Mouse (Mus musculus) heart, postnatal 10 days (tissue): Measurements from ENCODE around the gene Prkn. TPM values are rescaled to one million over a fixed set of nuclear protein-coding genes. Genes with fewer than 3 reads are reported as not detected.

Experiments
- DNase-seq, 2 experiments: peaks; one replicate each; pipeline ENCODE4 v3.0.0; 2021
- intact Hi-C: fragments of 180-260 bp; cut with DNase I; formaldehyde crosslinking; loops from one replicate; pipeline ENCODE4 v1.15.1; 2025
- total RNA-seq, 2 experiments: library from RNA; stranded (reverse); gene quantifications; 2 replicates each; pipeline ENCODE4 v1.2.3; 2021

Prkn gene
- total RNA-seq, 2 experiments from 2014 or later, result 9.1 to 11.0 TPM

DNA sequence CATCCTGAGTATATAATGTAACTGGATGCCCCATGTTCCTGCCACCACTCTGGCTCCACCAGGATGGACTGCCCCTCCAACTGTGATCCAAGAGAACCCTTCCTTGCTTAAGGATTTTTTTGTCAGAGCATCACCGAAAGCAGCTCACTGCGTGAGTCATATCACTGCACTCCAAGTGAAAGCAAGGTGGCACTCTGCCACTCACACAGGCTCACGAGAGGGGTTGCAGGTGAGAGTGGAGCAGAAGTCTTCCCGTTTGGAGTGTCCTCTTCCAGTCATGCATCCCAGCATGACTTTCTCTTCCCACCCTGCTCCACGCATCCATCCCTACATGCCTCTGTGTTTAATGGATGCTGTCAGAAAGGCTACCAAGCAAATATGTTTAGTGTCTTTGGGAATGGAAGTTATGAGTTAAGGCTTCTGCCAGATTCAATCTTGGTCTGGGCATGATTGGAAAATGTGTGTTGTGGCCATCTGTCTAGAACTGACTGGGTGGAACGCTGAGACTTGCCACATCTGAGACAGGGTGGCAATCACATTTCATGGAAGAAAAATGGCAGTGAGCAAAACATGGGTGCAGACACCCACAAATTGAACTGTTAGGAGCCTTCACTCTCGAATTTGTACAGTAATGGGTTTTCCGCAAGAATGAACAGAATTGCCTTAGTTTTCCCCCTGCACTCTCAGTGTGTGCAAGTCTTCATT is 778.9 kb downstream of the Prkn start:
- intact Hi-C loops, result no loop called here
- no peak for DNase-seq

DNA sequence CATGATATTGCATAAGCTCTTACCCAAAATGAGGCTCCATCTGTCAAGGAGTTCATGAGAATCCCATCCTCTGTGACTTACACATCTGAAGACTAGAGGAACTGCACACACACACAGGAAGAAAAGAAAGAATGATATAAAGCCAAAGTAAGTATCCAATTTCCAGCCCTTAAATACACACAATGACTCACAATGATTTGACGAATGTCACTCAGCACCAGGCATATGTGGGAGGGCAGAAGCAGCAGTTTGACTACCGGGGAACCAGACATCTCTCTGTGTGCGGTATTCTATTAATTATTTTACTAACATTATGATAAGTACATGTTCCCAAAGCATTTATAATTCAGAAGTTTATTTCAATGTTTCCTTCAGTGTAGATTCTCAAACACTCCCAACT is 780.6 kb downstream of the Prkn start:
- no peak for DNase-seq
- intact Hi-C loops, result no loop called here

DNA sequence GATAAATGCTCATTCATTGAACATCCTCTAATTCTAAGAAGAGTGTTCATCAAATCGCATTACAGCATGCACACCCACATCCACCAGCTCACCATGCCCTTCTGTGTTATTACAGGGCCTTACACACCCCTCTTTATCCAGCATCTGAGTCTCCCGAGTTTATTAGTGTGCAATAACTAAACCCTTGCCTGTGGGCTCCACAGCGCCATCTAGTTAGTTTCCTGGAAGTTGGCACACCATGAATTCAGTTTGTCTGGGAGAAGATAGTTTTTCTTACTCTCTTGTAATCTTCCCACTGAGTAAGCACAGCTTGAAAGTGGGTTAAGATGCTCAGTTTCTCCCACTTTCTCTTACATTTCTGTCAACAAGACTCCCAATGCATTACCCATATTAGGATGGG is 781.3 kb downstream of the Prkn start:
- peak in 1 of 2 experiments; percentile 9 for DNase-seq

DNA sequence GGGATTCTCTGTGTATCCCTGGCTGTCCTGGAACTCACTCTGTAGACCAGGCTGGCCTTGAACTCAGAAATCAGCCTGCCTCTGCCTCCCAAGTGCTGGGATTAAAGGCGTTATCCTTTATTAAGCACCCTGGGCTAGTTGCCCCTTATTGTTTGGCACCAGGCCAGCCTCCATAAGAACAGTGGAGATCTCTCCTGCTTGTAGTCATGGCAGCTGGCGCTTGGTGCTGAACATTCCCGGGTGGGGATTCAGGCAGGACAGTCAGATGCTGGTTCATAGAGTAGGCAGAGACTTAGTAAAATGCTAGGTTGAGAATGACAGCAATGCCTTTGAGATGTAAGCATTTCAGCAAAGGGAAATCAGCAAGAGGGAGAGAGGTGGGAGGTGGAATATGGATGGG is 786.1 kb downstream of the Prkn start:
- no peak for DNase-seq
- intact Hi-C loops, result no loop called here

More for the DNA sequence above, 781.3 kb downstream of the Prkn start:
- intact Hi-C loops, result no loop called here

DNA sequence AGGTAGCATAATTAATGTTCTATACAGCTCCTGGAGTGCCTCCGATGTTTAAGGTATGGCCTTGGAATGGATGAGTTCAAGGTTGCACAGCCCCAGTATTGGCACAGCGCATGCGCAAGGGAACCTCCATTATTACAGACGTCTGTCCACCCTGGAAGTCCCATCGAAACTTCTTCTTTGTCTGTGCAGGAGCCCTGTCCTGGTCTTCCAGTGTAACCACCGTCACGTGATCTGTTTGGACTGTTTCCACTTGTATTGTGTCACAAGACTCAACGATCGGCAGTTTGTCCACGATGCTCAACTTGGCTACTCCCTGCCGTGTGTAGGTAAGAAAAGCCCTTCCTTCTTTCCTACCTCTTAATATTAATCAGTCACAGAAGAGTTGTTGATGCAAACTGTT is 794.9 kb downstream of the Prkn start:
- intact Hi-C loops, result no loop called here
- DNase-seq, result no peak

DNA sequence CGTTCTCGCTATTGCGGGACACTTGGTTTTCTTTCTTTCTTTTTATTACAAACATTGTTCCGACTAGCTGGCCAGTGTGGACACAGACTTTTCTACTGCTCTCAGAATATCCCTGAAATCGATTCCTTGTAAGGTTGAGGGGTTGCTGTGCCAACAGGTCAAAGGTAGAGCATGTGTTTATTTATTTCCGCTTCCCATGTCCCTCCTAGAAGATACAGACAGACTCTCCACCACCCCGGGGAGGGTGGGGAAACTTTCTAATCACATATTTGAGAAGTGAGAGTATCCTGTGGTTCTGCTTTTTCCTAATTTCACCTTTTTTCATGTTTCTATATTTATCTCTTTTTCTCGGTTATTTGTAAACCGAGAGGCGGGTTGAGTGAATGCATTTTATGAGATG is 797.5 kb downstream of the Prkn start:
- intact Hi-C loops, result no loop called here
- no peak for DNase-seq

DNA sequence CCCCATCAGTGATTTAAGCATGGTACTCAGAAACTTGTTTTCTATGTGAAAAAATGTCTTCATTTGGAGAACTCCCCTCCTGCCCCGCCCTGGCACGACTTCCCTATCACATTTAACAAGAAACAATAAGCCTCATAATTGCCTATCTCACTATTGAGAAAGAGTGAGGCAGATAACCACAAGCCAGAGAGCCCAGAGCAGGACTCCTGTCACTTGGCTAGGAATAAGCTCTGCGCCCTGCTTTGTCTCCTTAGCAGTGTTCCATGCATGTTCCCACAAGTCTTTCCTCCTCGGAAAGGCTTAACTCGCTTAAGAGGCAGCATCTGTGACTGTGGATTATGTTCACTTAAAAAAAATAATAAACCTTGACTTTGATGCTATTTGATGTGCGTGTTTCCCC is 798.3 kb downstream of the Prkn start:
- DNase-seq, result no peak
- intact Hi-C loops, result no loop called here

DNA sequence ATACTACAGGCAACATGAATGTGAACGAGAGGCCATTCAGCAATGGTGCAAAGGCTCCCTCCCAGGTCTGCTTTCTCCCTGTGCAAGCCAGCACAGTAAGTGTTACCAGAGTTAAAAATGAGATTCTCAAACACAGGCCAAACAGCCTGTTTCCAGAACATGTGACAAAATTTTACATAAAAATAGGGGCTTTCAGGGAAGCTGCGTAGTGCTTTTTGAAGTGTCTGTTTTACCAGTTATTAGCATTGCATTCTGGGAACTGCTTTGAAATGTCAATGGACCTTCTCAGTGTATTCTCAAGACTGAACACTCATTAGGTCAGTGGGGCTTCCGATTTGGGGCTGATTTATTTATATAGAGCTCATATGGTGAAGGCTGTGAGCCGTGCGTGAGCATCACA is 799.6 kb downstream of the Prkn start:
- intact Hi-C loops, result no loop called here

DNA sequence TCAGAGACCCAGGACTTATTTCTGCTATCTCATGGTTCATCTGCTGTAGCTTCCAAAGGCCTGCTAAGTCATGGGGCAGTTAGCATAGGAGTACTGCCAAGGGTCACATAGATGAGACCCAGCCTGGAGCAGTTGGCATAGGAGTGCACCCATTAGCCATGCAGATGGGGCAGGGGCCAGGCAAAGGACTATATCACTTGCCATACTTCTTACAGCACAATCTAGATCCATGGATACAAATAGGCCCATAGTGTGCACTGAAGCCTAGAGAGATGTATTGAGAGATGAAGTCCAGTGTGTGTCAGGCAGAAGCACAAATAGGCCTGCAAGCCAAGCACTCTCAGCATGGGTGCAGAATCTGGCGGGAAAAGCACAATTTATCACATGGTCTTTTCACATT is 802.1 kb downstream of the Prkn start:
- intact Hi-C loops, result no loop called here
- DNase-seq, result no peak

More for the DNA sequence above, 799.6 kb downstream of the Prkn start:
- DNase-seq, result no peak

DNA sequence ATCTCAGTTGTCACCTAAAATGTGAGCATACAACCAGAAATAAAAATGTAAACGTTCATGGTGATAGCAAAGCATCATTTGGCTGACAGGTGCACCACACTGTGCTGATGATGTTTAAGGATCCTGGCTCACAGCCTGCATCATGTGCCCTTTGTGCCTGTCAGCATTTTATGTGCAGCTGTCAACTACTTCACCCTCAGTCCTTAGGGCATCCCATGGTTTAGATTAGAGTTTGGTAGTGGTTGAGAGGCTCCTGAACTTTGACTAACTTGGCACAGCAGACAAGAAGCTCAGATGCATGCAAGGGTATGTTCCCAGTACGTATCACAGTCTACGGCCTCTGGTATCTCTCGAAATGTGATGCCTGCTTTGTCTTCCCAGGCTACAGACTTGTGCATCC is 803.8 kb downstream of the Prkn start:
- peak; percentile 38 to 55 for DNase-seq
- intact Hi-C loops, result no loop called here

DNA sequence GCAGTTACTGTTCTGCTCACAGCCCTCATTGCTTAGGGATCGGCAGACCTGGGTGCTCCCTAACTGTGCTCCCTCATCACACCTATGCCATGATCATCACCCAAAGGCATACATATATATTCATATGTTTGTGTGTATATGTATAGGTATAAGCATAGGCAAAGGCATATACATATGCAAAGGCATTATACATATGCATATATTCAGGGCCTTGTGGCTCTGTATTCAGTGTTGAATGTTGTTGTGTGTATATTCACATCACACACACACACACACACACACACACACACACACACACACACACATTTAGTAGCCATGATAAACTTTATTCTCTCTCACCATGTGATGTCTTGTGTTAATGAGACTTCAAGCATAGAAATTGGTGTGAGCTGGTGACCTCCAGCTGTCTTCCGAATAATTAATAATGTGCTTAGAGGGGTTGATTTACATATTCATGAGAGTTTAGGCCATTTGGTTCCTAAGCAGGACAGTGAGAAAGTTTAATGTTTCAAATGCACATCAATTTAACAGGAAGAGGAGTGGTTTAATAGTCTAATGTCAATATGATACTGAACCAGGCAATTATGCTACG is 804.8 kb downstream of the Prkn start:
- DNase-seq, result no peak
- intact Hi-C loops, result no loop called here

DNA sequence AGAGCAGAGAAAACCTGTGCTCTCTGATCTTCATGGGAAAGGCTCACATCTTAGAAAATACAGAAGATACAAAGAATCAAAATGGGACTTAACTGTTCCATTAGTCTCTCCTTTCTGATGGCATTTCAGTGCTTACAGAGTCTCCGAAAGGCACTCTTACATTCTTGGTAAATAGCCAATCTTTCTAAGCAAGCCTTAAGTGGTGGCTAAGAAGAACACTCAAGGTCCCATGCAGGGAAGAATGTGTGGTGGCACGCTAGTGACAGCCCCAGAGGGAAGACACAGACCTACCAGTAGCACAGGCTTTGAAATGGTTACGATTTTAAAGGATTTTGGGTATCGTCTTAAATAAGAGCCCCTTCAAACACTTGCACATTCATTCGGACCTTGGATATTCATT is 816.2 kb downstream of the Prkn start:
- no peak for DNase-seq
- intact Hi-C loops, result no loop called here

DNA sequence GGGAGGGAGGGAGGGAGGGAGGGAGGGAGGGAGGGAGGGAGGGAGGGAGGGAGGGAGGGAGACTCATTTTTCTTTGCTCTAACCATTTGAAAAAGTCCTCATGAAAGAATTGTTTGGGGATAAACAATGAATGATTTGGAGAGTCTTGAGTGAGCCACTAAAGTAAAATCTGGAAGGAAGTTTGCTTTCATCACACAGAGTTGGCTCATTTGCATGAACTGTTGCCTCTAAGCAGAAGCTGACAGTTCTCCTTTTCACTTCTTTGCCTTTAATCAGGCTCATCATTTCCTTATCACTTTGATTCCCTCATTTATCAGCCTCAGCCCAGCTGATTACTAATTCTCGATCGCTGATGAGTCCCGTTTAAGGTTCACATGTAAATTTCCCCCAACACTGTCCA is 816.7 kb downstream of the Prkn start:
- no peak for DNase-seq
- intact Hi-C loops, result no loop called here

DNA sequence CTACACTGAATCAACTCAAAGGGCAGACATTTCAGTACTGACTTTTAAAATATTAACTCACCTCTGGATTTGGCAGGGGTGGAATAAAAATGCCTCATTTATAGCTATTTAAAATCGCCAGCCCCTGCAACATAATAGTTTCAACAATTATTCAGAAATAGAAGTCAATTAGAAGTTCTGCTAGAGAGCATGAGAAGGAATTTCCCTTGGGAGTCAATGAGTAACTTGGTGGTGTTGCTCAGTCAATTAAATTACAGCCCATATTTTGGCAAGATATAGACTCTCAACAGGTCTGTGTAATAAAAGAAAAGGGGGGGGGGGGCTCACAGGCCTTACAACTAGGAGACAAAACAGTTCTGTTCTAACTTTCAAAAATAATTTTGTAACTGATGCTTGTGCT is 821.7 kb downstream of the Prkn start:
- DNase-seq, result no peak
- intact Hi-C loops, result no loop called here

DNA sequence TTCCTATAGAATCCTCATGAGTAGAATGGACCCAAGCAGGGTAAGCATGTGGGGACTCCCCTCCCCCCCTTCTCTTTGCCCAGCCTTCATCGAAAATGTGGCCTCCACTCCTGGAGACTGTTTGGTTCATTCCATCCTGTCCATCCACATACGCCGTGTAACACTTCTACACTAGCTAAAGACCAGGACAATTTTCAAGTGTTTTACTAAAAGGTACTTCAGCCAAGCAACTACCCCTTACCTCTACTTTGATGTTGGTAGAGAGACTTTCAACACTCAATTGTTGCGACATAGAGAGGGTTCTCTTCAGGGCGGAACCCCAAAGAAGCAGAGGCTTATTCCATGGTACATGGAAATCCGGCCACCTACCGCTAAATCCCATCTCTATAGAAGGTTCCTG is 823.3 kb downstream of the Prkn start:
- intact Hi-C loops, result no loop called here
- no peak for DNase-seq

DNA sequence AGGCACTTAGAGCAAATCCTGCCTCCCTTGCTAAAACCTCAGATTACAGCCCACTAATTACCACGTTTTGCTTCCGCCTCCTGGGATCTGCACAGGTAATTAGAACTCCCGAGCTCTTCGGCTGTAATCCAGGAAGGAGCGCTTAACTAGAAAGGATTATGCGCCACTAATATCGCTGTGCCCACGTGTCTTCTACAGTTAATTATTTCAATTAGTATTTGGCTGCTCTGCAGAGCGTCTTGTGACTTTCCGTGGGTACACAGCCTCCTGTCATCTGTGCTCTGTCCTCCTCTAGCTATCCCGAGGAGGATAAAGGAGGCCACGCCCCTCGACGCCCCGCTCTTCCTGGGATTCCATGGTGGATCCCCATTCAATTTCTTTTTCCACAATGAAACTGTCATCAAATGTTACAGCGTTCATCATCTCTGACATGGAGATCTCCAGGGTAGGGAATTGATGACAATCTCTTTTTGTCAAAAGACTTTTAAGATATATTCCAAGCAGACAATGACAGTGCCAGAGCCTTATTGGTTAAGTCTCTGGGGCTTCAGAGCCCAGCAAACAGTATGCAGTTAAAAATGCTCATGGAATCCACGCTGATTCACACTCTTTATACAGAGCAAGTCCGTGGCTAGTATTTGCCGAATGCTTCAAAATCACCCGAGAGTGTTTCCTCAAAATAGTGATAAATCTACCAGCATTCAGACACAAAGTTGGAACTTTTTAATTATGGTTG is 824.6 kb downstream of the Prkn start:
- no peak for DNase-seq
- intact Hi-C loops, result no loop called here

DNA sequence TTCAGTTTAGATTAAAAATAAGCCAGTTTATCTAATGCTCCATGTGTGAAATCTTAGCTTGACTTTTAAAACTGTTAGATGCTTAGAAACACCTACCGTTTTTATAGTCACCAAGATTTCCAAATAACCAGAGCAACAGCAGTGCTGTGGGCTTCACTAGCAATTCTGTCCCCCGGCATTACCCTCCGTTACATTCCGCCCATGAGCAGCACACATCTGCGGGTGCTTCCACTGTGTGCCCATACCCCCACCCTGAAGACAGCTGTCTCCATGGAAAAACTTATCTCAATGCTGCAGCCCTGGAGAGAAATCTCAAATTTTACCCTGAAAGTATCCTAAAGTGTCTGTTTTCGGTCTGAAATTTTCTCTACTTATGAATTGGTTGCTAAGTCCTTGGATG is 839.5 kb downstream of the Prkn start:
- intact Hi-C loops, result no loop called here
- no peak for DNase-seq

DNA sequence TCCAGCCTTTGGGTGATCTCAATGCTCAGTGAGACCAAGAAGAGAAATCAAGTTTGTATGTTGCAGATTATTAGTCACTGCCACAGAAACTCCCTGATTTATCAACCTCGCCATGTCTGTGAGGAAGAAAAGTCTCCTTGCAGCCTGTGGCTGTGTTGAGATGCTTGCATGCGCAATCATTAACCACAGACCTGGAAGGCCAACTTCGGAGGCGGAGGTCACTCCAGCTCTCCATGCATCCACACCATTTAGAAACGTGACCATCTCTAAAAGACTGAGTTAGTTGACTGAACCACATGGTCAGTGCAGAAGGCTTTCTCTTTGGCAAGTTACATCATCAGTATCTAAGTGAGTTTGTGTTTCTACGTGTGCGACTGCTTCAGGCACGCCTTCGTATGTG is 840.3 kb downstream of the Prkn start:
- intact Hi-C loops, result no loop called here
- no peak for DNase-seq

DNA sequence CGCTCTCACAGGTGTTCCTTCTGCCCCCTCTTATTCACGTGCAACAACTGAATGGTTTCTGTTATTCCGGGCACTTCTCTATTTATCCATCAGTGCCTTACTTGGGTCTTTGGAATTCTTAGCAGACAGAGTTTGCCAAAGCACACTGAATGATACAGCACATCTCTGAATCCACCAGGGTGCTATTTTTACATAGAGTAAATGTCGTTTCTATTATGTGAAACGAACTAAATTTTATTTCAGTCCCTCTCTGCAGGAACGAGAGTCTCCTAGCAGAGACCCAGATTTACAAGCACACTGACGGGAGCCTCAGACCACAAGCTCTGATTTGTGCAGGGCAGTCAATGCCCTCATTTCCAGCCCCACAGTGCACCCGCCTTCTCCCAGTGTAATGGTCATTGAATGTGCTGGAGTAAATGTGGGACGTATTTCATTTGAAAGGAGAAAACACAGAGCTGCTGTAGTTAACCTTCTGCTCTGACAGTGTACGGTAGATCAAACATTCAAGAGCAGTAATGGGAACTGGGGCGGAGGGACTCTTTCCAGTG is 841.7 kb downstream of the Prkn start:
- intact Hi-C loops, result no loop called here
- DNase-seq, result no peak

DNA sequence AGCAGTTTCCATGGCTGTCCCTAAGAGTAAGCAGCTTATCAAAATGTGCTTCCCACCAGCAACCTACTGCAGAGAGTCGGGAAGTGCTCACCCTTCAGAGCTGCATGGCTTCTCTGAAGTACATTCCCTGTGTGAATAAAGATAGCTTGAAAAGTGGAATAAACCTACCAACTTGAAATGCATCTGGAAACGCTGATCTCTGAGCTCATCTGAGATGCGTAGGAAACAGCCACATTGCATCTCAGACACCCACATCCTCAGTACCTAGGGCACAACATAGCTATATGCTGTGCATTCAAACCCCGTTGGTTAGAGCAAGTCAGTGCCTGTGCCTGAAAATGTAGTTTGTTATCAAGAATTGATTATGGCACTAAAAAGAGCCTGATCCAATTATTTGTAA is 864.8 kb downstream of the Prkn start:
- DNase-seq, result no peak
- intact Hi-C loops, result no loop called here

DNA sequence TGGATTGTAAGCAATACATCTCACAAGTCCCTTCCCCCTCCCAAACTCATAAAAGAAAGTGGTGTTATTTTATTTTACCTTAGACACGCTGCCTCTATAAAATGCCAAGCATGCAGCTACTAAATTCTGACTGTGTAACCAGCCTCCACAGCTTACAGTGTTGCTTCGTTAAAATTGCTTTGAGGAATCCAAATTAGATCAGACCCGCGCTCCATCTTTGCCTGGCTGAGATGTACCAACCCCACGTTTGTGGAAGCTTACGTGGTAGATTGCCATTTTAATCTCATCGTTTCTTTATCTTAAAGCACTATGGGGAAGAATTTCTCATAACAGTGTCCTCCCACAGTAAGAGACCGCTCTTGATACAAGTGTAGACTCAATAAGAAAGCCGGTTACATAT is 865.6 kb downstream of the Prkn start:
- intact Hi-C loops, result no loop called here
- DNase-seq, result no peak

DNA sequence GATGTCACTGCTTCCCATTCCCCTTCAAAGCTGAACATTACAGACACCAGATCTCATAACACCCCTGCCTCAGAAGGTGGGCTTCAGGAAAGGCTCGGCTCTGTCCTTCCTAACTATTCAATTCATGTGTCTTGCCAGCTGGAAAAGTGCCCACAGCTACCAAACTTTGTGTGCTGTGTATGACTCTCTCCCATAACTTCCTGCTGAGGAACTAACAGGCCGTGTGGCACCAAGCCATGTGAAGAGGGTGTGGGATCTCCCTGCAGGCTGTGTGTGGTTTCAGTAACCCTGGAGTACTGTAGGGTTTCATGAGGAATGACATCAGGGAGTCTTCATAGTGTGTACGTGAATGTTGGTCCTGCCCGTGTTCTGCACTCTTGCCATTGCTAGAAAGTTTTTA is 871.9 kb downstream of the Prkn start:
- peak; percentile 2 to 15 for DNase-seq
- intact Hi-C loops, result no loop called here
